Mouse (Mus musculus): ENCODE measurements around the gene Dolk.

Dolk gene

GRCm38 (mm10) chr2:30250166-30251128 is 35.7 kb downstream of the Dolk start:
- DNase-seq (ENCODE audit: low spot score) = no peak

GRCm38 (mm10) chr2:30249182-30249581 is 37.0 kb downstream of the Dolk start:
- DNase-seq (ENCODE audit: low spot score) = no peak

DNA sequence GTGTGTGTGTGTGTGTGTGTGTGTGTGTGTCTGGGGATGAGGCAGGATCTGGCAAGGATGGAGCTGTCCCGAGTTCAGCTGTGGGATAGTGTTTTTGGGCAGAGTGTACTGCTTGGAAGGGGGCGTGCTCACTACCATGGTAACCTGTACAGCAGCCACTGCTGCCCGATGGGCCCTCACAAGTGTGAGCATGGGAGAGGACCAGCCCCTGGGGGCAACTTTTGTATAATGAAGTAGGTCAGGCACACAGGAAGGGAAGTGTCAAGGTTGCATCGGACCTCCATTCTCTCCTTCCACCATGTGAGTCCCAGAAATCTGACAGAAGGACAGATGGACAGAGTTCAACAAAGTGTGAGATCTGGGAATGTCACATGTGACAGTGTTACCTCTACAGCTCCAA is 38.5 kb downstream of the Dolk start:
- no peak for DNase-seq (ENCODE audit: low spot score)

- no peak for DNase-seq (ENCODE audit: low spot score)
These were observed 39.1 kb downstream of the Dolk start for GRCm38 (mm10) chr2:30247036-30247435.

DNA sequence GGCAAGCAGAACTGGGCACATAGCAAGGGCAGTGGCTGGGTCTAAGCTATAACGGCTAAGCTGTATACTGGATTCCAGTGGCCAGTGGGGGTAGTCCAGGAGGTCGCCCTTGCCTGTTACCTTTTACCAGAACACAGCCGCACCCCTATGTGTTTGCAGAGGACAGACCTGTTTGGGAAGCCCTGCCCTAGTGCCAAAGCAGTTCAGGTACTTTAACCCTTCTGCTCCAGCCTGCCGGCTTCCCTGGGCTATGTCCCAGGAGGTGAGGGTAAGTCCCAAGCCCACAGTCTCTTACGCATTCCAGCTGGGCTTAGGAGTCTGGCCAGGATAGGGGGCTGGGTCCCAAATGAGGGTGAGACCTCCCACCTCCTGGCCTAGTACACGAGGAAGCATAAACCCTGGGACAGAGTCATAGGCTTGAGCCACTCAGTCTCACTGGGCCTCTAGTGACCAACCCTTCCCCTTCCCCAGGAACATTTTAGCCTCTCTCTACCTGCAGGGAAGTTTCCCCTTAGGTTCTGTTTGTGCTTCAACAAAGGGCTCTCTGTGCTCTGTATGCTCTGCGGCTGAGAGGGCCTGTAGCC is 41.4 kb downstream of the Dolk start:
- DNase-seq (ENCODE audit: low spot score) = no peak

DNA sequence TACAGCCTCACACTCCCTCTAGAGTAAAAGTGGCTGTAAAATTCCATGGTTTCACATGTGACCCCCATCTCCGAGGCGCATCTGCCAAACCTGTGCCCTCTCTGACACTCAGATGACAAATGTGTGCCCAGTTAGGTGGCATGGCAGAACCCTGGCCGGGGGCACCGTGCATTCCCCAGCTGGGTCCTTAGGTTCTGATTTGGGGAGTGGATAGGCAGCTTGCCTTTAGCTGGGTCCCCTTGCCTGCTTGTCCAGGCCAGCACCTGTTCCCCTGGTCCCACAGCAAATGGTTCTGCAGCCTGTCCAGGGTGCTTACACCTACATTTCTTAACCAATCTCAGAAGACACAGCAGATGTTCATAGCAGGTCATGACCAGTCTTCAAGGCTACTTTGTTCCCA is 42.7 kb downstream of the Dolk start:
- DNase-seq (ENCODE audit: low spot score) = no peak

DNA sequence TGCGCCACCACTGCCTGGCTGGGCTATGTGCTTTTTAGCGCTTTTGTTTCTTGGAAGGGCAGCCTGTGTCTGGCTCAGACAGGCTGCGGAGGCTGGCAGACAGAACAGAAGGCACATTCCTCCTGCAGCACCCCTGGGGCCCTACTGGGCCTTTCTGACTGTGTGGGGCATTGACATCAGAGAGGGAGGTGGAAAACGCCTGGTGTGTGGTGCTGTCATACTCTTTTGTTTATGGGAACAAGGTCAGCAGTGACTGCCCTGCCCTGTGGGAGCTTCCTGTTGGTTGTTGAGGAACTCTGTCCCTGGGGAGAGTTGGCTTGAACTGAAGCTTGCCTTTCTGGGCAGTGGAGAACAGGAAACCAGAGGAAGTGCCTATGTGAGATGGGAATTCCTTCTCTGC is 43.6 kb downstream of the Dolk start:
- no peak for DNase-seq (ENCODE audit: low spot score)

- DNase-seq (ENCODE audit: low spot score) = no peak
These were observed 45.9 kb downstream of the Dolk start, which contains the start of gene Gm28035 for GRCm38 (mm10) chr2:30240267-30240666. TSS of gene Gm28035 (plus strand) at chr2:30240567.

GRCm38 (mm10) chr2:30239777-30240176 is 46.4 kb downstream of the Dolk start:
- no peak for DNase-seq (ENCODE audit: low spot score)

- no peak for DNase-seq (ENCODE audit: low spot score)
These were observed 47.1 kb downstream of the Dolk start for GRCm38 (mm10) chr2:30238906-30239465.

DNA sequence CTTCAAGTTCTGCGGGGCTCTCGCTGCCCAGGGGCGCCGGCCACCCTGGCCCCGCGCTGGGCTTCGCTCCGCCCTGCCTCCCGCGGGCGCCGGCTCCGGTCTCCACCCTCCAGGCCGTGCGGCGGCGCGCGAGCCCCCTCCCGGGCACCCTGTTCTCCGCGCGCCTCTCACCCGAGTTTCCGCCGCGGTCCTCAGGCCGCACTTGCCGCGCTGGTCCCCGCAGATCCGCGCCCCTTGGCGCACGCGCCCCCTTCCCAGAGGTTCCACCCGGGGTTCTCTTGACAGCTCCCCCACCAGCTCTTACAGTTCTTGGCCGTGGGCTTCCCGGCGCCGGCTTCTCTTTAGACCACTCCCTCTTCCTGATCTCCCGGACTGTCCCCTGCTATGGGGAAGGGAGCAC is 48.3 kb downstream of the Dolk start:
- peak; percentile 65 for DNase-seq (ENCODE audit: low spot score)

DNA sequence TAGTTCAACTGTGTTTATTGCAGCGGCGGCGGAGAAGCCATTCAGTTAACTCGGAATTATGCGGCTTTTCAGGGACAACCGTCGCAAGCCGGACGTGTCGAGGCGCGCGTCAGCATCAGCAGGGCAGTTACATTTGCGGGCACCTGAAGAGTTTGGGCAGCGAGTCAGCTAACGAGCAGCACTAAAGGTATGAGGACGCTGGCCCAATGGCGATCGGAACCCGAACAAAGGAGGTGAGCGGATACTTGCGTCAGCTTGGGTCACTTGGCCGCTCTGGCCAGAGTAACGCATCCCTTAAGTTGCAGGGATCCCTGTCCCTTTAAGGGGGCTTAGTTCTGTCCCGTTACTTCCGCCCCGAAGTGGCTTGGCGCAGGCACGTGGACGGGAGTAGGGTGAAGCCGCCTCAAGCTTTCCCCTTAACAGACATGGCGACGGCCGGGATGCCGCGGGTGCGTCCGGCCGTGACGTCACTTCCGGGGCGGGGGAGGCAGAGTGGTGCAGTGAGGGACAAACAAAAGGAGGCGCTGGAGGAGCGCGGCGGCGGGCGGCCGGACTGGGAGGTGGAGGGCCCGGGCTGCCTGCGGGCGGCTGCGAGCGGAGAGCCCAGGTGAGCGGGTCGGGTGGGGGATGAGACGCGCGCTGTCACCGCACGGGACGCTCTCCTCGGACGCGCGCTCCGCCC is 48.8 kb downstream of the Dolk start, which contains the start of gene Lrrc8a:
Gene Lrrc8a, plus strand, starts transcription at position 517 of the 682 bp plus-strand sequence.
- peak; percentile 100 for DNase-seq (ENCODE audit: low spot score)

- no peak for DNase-seq (ENCODE audit: low spot score)
These were observed 49.5 kb downstream of the Dolk start for GRCm38 (mm10) chr2:30236426-30237198.

DNA sequence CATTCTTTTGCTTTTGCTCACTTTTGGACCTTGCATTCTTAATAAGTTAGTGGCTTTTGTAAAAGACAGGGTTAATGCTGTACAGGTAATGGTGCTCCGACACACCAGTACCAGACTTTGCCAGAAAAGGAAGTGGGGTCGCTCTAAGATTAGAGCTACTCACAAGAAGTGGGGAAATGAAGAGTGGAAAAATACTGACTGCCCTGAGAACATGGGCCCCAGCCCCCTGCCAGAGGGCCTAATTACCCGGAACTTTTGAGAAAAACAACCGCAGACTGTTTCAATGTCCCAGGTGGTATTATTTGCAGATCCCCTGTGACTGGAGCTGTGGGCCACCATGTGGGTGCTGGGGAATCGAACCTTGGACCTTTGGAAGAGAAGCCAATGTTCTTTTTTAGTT is 50.5 kb downstream of the Dolk start:
- DNase-seq (ENCODE audit: low spot score) = no peak
